Mouse (Mus musculus): ENCODE measurements at regions not wholly inside any gene's neighbourhood (a gene's known extent, or its start where the extent isn't known, plus 50 kb on each side); places are given as distances from the start of the nearest gene placed in this dataset.
A peak's percentile ranks its signal among the peaks of the same experiment; 100 is the strongest.

GRCm38 (mm10) chr1:136717830-136718517, 93.3 kb downstream of the Zfp281 start:
- peak in 1 of 2 experiments; percentile 30 for DNase-seq

- DNase-seq: no peak
Observed at GRCm38 (mm10) chr1:136723839-136724443, 99.2 kb downstream of the Zfp281 start.

DNA sequence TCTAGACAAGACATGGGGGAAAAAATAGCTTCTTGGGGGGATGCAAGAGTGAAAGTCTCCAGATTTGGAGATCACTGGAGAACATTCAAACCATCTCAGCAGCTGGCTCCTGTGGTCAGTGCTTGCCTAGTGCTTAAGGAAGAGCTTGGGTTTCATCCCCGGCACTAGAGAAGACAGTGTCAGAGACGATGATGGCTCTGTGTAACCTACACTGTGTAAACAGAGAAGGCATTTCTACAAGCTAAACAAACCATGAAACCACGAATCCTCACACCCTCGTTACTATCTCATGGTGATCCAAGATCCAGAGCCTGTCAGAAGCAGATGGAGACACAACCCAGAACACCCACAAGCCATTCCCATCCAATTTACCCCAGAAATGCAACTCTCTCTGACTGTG, 100.5 kb downstream of the Zfp281 start:
- DNase-seq: no peak

DNA sequence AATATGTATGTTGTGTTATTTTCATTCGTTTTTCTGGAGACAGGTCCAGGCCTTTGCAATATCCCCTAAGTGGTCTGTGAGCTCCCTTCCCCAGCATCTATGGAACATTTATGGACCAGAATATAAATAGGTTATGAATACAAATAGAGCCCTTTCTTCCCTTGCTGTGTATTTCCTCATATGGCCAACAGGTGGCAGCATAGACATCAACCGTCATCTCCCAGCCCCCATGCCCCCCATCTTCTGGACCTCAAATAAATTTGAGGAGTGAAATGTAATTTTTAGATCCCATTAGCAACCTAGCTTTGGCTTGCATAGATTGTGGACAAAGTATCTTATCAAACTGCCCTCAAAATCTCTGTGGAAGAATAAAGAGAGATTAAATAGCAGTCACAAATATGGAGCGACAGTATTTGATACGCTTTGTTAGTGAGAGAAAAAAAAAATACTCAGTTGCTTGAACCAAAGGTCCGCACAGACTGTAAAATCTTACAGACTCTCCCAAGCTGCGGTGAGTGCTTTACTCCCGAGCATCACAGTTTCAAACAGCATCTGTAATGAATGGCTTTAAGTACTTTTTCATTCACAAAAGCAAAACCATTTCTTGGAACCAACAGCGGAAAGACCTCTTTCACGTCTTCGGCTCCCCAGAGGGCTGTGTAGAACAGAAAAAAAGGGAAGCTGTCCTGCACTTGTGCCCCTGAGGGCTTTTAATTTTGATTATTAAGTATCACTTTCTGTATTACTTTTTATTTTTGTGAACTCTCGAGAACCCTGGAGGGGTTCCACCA, 101.6 kb downstream of the Zfp281 start:
- peak in 1 of 2 experiments; percentile 26 for DNase-seq

DNA sequence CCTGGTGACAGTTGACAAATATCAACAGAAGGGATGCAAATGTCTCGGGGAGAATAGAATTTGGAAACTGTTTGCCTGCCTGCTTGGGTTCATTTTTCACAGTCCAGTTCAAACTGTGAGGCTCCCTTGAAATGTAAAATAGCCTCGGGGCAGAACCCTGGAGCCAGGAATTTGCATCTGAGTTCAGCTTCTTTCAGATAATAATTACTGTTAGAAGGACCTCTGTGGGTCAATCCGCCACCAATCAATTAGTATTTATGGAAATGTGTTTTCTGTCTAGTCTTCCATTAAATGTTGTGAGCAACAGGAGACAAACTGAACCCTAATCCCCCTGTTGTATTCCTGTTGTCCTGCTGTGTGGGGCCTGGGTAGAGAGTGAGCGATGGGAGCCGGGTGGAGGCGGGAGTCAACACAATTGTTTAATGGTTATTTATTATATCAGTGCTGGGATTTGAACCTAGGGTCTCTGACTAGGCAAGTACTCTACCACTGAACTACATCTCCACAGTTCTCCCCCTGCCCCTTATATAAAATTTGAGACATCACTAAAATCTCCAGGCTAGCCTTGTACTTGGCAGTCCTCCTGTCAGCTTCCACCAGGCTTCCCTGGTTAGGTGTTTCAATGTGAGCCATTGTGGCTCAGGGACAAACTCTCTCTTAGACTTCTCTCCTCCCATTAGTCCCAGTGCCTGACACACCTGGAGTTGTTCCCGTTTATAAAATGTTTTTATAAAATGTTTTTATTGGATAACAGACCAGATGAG, 103.3 kb downstream of the Zfp281 start:
- no peak for DNase-seq

DNA sequence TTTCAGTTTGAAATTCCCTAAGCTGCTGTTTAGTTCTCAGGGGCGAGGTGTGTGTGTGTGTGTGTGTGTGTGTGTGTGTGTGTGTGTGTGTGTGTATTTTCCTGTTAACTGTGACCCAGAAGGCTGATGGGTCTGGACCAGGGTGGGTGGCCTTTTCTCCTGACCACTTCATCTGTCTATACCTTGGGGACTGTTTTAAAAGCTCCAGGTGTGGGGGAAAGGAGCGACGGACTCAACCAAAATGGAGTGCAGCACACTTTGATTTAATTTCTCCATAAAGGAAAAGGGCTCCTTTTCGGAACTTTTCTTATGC, 103.9 kb downstream of the Zfp281 start:
- DNase-seq: no peak

- peak; percentile 63 to 82 for DNase-seq
Observed at GRCm38 (mm10) chr1:136730638-136731037, 105.9 kb downstream of the Zfp281 start.

DNA sequence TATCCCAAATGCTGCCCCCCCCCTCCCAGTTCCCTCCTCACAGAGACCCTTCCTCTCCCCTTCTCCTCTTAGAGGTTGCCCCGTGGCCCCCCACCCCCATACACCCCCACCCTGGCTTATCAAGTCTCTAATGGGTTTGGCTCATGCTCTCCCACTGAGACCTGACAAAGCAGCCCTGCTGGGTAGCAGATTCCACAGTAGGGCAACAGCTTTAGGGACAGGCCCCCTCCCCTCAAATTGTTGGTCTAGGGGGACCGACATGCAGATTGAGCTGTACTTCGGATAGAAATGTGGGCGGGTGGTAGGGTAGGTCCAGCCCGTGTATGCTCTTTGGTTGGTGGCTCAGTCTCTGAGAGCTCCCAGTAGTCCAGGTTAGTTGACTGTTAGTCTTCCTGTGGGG, 113.3 kb downstream of the Zfp281 start:
- DNase-seq: no peak

GRCm38 (mm10) chr1:136739486-136739885, 114.8 kb downstream of the Zfp281 start:
- DNase-seq: peak; percentile 69 to 70

GRCm38 (mm10) chr1:136741061-136741460, 116.4 kb downstream of the Zfp281 start:
- DNase-seq: no peak

- DNase-seq: peak; percentile 27 to 31
Observed at GRCm38 (mm10) chr1:136749188-136749587, 124.5 kb downstream of the Zfp281 start.

- no peak for DNase-seq
Observed at GRCm38 (mm10) chr1:136751464-136752191, 126.9 kb downstream of the Zfp281 start.

- DNase-seq: no peak
Observed at GRCm38 (mm10) chr1:136754286-136754685, 129.6 kb downstream of the Zfp281 start.

GRCm38 (mm10) chr1:136758730-136759129, 134.0 kb downstream of the Zfp281 start:
- DNase-seq: no peak

GRCm38 (mm10) chr1:136759164-136759563, 134.5 kb downstream of the Zfp281 start:
- DNase-seq: no peak

- DNase-seq: no peak
Observed at GRCm38 (mm10) chr1:136761467-136761866, 136.8 kb downstream of the Zfp281 start.

GRCm38 (mm10) chr1:136768969-136769401, 144.3 kb downstream of the Zfp281 start:
- no peak for DNase-seq

- DNase-seq: no peak
Observed at GRCm38 (mm10) chr1:136773743-136774142, 149.0 kb downstream of the Zfp281 start.

DNA sequence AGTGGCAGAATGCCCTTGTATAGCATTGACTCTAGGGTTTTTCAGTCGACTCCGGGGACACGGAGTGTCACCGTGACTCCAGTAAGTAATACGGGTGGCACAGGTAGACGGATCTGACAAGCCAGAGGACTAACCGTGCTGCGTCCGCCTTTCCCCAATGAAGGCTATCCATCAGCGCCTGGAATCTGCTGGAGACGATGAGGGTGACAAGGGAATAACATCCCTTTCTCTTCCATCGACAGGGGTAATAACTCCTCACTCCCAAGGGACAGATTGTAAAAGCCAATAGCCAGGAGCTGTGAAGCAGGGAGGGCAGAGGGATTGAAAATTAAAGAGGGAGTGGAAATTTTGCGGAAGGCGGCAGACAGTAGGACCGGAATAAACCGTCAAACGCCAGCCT, 151.5 kb downstream of the Zfp281 start:
- DNase-seq: no peak

GRCm38 (mm10) chr1:136777263-136777980, 152.7 kb downstream of the Zfp281 start:
- DNase-seq: no peak

- DNase-seq: no peak
Observed at GRCm38 (mm10) chr1:136779384-136779783, 154.7 kb downstream of the Zfp281 start.

- no peak for DNase-seq
Observed at GRCm38 (mm10) chr1:136781561-136782025, 156.9 kb downstream of the Zfp281 start.
